Mouse (Mus musculus): Measurements from ENCODE around the gene Prdm2. TPM values are rescaled to one million over a fixed set of nuclear protein-coding genes. Genes with fewer than 3 reads are reported as not detected.

Prdm2 gene
- total RNA-seq, 2 experiments from 2014 or later: 24.7 to 26.5 TPM

DNA sequence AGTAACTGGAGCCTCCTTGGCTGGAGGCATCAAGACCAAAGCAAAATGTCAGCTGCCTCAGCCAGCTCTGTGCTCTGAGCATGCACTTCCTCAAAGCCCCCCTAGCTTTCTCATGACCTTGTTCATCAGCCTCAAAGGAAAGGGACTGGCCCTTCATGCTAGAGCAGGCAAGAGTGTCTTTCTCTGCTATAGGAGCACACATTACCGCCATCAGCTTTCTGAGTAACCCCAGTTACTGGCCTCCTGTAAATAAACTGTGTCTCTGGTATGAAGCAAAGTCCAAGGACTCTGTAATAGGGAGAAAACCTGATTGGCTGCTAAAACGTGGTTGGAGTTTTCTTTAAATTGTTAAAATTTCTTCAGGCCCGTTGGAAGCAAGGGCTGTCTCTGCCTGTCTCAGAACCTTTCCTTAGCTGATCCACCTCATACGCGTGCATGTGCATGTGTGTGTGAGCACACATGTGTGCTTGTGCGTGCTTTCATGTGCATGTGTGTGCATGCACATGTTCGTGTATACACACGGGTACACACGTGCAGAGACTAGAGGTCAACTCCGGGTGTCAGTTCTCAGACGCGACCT lies 153.9 kb downstream of the Prdm2 start:
- intact Hi-C loops (cut with DNase I): no loop called here
- DNase-seq: no peak
- H3K27ac ChIP-seq: no peak overlapping the region
- no peak overlapping the region for H3K4me3 ChIP-seq
- no peak for TF ChIP-seq CTCF (IDR thresholded peaks at IDR 0.05)

Small RNA genes lying within 50 kb of the gene (microRNA-seq; reads per million reads assigned to microRNA genes)
- gene Mir7021: not detected

Other genes starting within 250 kb of the Prdm2 start
- gene Pdpn, start 86.6 kb upstream of the Prdm2 start, total RNA-seq (2021): 1 to 10 TPM; 4.5 to 7.7 TPM
- gene Lrrc38, start 136.8 kb upstream of the Prdm2 start, total RNA-seq (2021): 10 to 100 TPM; 27.1 to 39.4 TPM
- gene Pramel1, start 181.4 kb upstream of the Prdm2 start, total RNA-seq (2021): not detected
- gene Pramef8, start 199.4 kb upstream of the Prdm2 start, total RNA-seq (2021): 1 to 10 TPM; 6.2 to 7.8 TPM
- gene Oog4, start 237.3 kb upstream of the Prdm2 start, total RNA-seq (2021): not detected